Mouse (Mus musculus): Measurements from ENCODE around the gene Erc2.
"Not testable (repeated sequence)": the region's sequence is repeated elsewhere in the genome, so short reads cannot be mapped to it uniquely, and the experiment has no call there.

Gene Erc2

DNA sequence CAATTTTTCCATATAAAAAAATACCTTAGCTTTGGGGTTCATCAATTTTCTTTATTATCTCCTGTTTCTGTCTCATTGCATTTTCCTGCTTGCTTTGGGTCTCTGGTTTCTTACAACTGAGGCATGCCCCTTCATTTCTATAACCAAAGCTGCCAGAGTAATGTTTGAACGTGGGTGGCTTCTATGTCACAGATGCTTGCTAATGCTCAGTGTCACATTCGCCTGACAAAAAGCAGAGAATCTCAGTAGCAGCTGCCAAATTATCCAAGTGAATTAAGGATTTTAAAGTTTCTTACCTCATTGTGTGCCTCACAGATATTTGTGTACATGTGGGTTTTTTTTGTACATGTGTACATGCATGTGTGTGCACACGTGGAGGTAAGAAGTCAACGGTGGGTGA, 210.0 kb downstream of the Erc2 start:
- no peak for DNase-seq (ENCODE audit: low spot score)

DNA sequence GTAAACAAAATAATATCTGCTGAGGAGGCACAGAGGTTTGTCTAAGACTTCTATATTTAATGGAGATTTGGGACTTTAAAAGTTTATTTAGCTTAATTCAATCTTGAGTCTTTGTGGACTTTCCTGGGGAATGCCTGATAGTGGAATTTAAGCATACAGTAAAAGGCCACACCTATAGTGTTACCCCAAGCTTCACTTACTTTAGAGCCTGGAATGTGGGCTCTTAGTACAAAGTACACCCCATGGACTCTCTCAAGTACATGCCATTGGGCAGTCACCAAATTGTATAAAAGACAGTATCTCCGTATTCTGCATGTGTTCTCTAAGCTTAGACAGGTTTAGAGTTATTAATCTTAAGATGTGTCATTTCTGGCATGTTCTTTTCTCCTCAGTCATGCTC, 213.1 kb downstream of the Erc2 start:
- DNase-seq (ENCODE audit: low spot score), result no peak

DNA sequence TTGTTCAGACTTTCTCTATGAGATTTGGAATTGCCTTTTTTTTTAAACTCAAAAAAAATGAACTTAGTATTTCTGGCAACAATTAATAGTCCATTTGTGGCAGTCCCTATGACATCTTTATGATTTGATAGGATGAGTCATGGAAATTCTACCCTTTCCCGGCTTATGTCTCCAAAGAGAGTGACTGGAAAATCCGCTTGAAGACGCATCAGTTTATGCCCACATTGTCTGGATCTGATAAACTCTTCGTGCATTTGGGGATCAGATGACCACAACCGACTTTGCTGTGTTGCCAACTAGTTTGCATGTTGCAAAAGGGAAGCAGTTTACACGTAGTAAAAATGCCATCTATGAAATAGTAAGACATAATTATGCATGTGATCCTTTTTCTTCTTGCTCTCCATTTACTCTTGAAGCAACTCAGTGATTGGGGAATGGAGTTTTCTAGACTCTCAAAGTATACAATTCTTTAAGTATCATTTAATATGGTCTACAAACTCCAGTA, 215.4 kb downstream of the Erc2 start:
- no peak for DNase-seq (ENCODE audit: low spot score)

DNA sequence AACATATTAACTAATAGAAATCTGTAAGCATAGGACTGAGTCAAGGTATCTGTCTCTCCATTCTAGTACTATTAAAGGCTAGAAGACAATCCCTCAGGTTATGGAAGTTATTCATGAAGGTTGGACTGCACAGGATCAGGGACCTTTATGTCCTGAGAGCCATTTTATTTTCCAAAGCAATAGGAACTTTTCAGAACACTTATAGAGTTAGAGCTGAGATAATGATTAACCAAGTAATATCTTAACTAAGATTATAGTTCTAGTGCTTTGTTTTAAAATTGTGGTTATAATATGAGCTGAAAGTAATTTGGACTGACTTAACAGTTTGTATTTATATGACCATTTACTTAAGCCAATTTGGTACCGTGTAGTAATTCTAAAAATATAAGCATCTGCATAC, 217.9 kb downstream of the Erc2 start:
- DNase-seq (ENCODE audit: low spot score), result no peak

DNA sequence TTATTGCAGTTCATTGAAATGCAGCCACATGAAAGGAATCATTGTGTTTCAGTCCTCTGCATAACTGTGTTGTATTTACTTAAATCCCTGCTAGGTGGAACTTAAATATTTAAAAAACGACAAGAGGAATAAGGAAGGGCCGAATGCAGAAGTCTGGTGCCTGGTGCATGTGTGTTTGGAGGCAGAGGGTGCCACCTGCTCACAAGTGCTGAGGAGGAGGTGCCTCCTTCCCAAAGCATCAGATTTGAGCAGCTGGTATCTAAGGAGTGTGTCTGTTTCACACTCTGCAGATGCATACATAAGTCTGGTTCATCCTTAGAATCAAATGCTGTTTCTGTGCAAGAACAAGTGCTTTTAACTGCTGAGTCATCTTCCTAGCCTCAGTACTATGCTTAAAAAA, 224.6 kb downstream of the Erc2 start:
- DNase-seq (ENCODE audit: low spot score), result no peak

DNA sequence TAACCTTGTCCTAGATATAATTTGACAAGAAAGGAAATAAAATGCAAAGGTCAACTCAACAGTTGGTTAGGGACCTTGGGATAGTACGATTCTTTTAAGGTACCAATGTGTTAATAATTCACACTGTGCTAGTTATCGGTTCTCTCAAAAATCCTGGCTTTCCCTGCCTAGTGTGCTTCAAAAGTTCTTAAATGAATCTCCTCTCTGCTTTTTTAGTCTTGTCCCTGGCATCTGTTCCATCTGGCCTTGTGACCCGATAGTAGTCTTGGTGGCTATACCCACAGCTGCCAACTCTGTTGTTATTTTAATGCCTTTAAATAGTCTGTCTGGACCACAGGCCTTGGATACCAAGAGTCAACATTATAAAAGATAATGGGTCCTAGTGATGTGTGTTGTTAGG, 225.1 kb downstream of the Erc2 start:
- no peak for DNase-seq (ENCODE audit: low spot score)

DNA sequence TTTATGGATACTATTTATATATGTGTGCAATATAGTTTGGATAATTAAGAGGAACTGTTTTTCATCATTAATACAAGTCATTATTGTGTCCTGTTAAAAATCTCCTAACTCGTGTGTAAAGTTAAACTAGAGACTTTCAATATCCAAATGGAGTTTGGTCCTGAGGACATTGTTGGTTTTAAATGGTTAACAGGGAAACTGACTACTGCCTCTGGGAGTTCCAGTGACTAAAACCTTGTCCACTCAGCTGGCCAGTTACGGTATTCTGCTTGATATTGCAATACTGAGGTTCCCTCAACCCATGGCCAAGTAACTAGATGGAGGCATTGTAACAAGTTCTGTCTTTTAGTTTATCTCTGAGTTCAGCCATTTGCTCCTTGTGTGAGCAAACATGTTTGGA, 229.0 kb downstream of the Erc2 start:
- no peak for DNase-seq (ENCODE audit: low spot score)

DNA sequence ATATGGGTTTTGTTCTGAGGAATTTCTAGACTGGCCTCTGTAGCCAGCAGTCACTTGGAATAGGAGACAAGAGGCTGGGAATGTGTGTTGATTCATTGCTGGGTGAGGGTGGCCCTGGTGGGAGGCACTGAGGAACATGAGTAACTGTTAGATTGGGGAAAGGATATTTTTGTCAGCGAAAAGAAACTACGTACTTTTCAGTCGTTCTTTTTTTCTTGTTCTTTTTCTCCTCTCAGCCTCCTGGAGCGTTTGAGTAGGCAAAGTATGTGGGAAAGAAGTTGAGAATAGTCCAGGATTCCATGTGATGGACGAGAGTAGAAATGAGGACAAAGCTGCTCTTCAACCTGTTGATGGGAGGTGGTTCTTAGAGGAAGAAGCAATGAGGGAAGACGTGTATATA, 230.4 kb downstream of the Erc2 start:
- no peak for DNase-seq (ENCODE audit: low spot score)

DNA sequence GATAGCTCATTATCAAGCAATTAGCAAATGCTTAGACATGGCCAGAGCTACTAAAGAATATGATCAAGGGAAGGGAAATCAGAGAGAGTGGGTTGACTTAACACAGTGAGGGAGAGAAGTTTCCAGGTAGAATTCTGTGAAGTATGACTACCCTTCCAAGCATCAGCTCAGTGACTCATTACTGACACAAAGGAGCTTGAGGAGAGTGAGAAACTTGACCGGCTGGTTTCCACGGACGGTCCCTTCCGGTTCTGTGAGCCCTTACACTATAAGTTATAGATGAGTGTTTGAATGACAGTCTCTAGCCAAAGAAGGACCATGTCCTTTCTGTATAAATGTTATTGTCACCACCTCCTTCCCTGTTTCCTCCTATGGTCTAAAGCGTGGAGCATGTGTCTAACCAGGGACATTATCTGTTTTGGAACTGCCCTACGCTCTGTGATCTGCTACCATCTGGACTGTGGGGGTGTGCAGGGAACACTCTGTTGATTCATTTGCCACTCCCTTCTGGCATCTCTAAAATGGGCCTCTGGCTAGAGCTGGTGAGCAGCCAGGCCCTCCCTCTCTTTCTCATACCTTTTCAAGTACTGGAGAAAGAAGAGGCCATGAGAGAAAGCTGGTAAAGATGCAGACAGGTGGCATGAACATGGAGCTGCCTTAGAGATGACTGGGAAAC, 238.3 kb downstream of the Erc2 start:
- no peak for DNase-seq (ENCODE audit: low spot score)

DNA sequence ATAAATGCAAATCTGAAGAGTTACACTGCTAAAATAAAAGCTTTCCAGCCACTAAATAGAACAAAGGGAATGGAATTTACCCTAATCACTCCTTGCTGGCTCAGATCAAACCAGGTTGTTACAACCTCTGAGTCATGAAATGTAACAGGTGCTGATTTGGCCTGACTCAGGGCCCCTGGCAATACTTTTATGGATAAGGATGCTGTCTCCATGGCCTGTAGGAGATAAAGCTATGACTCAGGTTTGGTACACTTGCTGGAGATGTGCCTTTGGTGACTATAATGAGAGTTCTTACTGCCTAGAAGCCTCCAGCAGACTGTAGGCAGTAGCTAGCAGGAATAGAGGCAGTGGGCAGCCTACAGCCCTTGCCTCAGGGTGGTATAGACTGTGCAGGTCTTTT, 240.1 kb downstream of the Erc2 start:
- DNase-seq (ENCODE audit: low spot score), result no peak

DNA sequence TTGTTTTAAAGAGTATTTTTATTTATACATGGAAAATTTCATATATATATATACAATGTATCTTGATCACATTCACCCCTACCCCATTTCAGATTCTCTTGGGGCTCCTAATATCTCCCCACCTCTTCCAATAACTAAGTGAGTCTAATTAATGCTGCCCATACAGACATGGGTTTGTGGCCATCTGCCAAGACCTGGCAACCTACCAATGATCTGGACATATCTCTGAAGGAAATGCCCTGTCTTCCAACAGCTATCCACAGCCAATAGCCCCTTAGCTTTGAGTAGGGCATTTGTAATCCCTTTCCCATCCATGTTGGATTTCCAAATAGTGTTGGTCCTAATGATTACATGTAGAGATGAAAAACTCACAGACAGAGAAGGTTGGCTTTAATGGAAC, 245.2 kb downstream of the Erc2 start:
- DNase-seq (ENCODE audit: low spot score), result no peak

DNA sequence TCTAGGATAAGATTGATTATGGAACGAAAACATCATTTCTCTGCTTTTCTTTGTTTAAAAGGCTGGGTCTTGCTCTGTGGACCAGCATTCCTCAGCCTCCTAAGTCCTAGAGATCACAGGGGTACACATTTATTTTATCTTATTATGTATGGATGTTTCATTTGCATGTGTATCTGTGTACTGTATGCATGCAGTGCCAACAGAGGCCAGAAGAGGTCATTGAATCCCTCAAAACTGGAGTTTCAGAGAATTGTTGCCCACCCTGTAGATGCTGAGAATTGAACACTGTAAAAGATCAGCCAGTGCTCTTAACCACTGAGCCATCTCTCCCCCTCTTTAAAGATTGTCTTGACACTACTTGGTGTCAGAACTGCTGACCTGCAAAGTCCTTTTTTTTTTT, 251.4 kb downstream of the Erc2 start:
- DNase-seq (ENCODE audit: low spot score), result no peak

DNA sequence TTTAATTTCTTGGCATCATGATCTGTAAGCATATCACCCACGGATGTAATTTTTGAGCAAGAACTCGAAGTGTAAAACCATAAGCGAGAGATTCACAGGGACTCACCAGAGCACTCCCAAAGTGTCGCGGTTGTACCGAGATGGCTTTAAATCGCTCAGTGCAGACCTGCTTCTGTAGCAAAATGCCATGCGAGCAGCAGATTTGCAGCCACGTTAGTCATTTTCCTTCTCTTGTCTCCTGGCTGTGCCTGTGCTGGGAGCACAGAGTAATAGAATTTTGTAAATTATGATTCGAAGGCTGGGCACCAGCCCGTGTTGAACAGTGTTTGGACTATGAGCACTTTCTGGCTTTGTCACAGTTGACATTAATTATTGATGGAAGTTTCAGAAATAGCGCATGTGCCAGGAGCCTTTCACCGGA, 253.8 kb downstream of the Erc2 start:
- no peak for DNase-seq (ENCODE audit: low spot score)

DNA sequence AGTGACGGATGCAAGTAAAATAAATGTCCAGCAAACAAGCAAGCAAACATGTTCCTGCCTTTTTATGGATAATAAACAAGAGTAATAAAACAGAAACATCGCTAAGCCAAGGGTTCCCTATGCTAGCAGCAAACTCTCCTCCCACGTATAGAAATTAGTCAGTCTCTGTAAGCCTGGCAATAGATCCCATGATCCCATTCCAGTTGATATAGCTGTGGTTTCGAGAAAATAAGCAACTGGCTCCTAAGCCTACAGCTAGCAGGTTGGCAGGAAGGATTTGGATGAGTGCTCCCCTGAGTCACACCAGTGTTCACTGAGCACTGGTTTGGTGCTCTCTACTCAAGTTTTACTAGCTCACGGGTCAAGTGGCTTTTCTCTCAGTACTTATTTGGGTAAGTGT, 259.7 kb downstream of the Erc2 start:
- no peak for DNase-seq (ENCODE audit: low spot score)

DNA sequence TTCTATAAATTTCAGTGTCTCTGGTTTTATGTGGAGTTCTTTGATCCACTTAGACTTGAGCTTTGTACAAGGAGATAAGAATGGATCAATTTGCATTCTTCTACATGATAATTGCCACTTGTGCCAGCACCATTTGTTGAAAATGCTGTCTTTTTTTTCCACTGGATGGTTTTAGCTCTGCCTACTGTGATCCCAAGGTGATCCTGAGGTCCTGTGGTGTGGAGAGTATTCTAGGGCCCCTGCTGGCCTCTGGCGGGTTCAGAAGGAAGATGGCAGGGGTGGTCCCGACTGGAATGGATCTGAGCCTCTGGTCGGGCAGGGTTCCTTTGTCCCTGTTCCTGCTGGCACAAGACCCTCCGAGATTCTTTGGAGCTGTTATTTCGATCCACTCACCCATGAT, 264.1 kb downstream of the Erc2 start:
- not testable (repeated sequence) for DNase-seq (ENCODE audit: low spot score)

DNA sequence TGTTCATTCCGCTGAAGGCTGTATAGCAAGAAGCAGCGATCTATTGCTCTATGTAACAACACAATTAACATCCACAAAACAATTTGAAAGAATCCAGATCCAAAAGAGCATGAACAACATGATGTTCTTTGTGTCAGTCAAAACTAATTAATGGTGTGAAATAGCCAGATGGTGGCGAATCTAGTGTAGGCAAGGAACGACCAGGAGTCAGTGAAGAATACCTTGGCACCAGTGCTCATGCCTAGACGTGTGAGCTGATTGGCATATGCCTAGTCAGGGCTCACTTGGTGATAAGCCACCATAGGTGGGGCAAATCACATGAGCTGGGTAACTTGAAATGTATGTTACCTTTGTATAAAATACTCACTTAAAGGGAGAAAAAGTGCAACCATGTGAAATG, 265.3 kb downstream of the Erc2 start:
- no peak for DNase-seq (ENCODE audit: low spot score)

DNA sequence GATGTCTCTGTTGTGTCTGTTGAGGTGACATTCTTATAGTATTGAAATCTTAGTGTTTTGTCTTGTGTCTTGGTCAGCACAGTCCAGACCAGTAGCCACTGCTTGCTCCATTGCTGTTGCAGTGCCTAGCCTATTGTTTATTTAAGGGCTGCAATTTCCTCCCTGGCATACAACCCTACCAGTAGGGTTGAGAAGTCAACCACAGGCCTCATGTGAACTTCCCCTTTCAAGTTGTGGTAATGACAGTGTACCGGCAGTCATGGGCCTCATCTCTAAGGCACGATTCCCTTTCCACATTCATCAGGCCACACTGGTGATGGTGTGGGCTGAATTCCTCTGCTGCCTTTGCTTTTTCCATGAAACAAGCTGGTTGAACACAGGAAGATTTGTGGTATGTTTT, 267.4 kb downstream of the Erc2 start:
- no peak for DNase-seq (ENCODE audit: low spot score)

DNA sequence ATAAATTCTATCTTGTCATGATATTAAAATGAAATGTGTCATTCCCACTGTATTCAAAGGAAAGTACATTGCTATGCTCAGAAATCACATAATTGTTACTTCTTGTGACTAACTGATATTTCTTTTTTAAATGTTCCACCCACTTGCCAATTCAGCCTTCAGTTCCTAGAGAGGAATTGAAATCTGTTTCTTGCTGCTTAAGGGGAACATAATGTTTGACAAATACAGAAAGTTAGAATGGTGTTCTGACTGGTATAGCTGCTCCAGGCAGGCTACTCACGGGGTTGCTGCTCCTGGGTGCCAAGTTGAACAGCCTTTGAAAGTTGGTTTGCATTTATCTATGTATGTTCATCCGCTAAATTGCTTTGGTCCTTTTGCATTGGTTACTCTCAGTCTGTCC, 270.2 kb downstream of the Erc2 start:
- DNase-seq (ENCODE audit: low spot score), result no peak

DNA sequence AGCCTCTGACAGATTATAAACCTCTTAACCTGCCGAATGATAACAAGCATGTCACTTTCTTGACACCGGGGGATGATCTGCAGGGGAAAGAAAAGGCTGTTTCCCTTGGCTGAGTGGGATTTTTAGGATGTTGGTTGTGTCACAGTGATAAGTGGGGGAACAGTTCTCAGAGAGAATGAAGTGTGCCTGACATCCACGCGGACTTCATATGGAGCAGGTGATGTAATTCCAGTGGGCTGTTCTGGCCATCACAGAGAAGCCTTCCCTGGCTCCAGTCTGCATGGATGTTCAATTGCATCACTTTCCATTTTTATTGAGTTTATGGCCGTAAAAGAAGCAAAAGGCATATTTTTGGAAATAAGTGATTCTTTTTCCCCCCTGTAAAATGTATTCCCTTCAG, 279.5 kb downstream of the Erc2 start:
- no peak for DNase-seq (ENCODE audit: low spot score)

DNA sequence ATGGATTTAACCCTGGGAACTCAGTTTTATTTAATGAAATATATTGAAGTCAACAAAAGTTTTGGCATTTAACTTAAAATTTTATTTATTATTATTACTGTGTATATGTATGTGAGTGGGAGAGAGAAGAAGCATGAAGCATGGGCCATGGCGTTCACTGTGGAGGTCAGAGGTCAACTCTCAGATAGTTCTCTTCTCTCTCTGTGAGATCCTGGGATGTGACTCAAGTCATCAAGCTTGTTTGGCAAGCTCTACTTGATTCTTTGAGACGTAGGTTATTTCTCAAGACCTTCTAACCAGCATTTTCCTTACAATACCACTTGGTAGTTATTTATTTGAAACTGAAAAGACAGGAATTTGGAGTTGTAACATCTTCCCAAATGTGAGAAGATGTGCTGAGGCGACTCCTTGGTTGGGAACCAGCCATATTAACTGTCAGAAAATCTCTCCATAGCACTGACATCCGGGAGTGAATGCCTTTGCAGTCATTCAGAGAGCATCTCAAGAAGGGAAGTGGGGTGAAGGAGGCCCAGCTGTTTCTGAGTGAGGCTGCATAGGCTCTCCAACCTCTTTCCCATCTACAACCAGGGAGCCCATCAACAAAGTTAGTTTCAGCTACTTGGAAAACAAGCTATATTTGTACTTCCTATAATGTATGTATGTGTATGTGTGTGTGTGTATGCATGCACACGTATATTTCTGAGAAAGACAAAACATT, 299.6 kb downstream of the Erc2 start:
- no peak for DNase-seq (ENCODE audit: low spot score)

DNA sequence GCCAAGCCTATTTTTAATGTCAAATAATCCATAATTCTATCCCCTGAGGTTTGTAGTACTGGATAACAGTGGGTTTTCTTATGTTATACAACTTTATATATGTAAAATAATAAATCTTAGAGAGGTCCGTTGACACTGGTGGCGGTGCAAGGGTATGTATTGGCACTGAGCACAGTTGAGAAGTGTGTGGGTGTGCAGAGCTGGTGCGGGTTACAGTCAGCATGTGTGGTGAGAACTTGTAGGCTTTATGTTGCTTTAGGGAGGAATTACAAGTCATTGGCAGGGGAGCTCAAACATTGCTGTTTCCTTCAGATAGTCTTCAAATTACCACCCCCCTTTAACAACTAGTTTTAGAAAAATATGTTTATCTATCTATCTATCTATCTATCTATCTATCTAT, 305.1 kb downstream of the Erc2 start:
- DNase-seq (ENCODE audit: low spot score), result no peak

DNA sequence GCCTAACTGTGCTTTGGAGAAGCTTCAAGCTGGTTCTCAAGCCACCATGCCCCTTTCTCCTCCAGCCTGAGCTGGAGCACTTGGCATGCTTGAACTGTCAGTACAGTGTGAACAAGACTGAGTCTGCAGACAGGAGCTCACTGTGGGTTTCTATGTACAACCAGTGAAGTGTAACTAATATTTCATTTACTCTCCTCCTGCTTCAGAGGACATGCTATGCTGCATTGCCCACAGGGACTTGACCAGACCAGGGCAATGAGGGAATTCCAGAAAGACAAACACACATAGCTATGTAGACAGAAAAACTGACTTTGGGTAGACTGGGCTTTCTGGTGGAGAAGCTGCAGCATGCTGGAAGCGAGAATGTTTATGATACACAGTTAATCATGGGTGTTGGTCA, 311.3 kb downstream of the Erc2 start:
- no peak for DNase-seq (ENCODE audit: low spot score)

DNA sequence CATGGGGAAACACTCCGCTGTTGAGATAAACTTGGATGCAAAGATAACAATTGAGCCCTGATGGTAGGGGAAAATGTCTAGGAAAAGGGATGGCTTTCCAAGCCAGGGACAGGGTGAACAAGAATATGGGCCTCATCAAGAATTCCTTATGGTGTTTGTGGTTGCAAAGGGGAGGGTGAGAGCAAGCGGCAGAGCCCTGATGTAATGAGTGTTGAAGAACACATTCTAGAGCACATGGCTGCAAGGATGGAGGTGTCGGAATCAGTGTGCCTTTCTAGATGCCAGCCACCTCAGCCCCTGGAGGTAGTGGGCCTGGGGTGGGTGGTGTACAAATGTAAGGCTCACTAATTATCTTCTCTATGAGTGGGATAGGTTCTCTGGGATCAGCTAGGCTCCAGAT, 313.5 kb downstream of the Erc2 start:
- no peak for DNase-seq (ENCODE audit: low spot score)

DNA sequence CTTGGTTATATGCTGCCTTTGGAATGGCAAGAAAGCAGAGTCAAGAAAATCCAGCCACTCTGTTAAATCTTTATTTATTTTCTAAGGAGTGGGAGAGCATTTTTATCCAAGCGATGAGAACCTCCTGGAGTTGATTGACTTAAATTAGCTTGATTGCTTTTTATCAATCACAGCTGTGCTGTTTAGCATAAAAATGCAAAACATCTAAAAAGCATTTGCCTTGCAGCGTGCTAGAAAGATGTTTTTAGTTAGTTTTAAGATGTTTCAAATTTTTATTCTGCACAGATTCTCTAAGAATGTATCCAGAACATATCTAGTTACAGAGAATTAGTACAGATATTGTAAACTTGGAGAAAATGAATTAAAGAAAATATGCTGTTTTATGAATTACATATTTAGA, 315.7 kb downstream of the Erc2 start:
- no peak for DNase-seq (ENCODE audit: low spot score)

All from c-Kit-positive CD71-positive TER-119-positive erythroid progenitor cells, embryonic 14.5 days (primary cell).